Mouse (Mus musculus) cerebellum, postnatal 25 days (tissue): ENCODE data around the gene Il17c.

Source experiments
- DNase-seq, 2 experiments: peaks; one replicate each; pipeline ENCODE4 v3.0.0; 2021; ENCODE audit warnings: mixed read lengths in 2 of 2

The Il17c gene

DNA sequence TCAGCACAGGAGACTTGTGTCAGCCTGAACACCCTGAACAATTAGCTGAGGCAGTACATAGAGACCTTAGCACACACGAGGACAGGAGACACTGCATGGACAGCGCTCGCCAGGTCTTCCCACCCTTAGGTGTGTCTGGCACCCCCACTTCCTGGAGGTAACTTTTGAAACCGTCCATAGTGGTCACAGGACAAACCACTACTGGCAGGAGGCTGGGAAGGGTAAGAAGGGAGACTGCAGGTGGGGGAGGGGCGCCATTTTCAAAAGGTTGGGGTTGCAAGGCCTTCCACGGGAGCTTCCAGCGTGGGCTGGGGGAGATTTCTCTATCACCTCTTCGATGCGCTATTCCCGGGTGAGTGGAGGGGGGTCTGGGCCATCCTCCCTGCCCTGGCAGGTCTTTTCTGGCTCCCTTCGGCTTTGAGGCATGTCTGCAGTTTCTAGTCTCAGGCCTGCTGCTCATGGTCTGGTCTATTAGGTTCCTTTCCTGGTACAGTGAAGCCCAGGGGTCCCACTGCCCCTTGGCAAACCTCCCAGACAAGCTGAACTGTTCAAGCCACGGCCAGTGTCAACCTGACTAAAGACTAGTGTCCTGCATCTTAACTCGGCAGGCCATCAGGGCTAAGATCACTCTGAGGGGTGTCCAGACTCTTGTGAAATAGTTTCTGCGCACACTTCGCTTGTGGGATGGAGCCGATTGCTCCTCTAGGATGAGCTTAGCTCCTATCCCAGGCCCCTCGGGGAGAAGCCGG, 10.0 kb downstream of the Il17c start:
- DNase-seq: no peak

DNA sequence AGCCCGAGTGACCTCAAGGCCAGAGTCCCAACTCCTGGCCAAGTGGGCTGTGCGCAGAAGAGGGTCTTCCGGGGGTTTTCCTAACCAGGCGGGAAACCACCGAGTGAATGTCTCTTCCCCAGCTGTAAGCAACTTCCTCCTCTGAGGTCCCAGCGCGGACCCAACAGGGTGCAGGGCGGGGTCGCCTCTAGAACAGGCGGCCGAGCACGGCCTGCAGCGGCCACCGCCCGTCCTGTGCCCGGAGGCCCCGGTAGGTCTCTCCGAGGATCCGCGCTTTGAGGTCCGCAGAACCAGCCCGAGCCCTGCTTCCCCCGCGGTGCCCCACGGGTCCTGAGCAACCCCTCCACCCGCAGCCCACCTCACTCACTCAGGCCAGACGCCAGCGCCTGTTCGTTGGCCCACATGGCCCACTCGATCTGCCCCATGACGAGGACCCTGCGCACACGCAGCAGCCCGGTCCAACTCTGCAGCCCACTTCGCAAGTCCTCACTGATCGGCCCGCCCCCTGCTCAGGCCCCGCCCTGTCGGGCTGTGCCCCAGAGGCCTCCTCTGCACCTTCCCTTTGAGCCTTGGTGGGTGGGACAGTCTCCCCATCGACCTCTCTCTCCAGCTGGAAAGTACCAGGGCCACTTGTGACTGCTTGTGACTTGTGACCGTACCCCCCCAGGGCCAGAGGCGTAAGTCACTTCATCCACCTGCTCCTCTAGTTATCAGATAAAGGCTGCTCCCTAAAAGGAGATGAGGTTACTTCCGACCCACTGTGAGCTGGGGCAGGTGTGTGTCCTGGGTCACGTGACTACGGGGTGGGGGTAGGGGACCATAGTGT, 10.8 kb downstream of the Il17c start, which contains the start of gene Cyba:
Cyba (minus strand) TSS at position 488 of the 826 bp plus-strand sequence.
- peak; percentile 29 to 35 for DNase-seq

DNA sequence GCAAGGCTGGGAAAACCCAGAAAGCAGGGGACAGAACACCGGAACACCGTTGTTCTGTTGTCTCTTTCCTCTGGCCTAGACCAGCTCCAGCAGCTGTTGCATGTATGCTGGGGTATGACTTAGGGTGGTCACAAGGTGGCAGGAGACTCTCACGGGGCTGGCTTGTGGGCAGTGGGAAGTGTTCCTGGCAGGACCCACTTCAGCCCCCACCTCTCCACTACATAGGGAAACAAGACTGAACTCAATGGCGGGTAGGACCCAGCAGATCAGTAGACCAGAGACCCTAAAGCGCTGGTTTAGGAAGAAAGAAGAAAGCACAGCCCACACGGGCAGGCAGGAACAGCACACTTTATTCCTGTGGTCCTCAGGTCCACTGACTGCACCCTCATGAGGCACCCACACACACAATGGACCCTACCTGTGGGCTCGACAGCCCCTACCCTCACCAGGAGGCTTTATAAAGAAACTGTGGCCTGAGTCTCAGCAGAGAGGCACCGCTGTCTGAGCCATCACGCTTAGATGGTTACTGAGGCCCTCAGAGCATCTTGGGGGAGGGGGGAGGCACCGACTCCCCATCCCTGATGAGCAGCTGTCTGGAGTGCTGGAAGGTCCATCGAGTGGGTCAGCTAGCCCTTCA, 11.6 kb downstream of the Il17c start:
- no peak for DNase-seq

DNA sequence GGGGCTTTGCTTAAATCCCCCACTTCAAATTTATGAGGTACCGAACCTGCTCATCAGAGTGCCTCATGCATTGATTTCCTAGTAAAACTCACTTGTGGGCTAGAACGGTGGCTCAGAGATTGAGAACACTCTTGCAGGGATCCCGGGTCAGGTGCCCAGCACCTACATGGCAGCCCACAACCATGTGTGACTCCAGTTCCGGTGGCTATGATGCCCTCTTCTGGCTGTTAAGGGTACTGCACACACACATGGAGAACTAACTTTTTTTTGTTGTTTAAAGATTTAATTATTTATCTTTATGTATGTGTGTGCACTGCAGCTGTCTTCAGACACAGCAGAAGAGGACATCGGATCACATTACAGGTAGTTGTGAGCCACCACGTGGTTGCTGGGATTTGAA, 13.6 kb downstream of the Il17c start:
- DNase-seq: no peak

DNA sequence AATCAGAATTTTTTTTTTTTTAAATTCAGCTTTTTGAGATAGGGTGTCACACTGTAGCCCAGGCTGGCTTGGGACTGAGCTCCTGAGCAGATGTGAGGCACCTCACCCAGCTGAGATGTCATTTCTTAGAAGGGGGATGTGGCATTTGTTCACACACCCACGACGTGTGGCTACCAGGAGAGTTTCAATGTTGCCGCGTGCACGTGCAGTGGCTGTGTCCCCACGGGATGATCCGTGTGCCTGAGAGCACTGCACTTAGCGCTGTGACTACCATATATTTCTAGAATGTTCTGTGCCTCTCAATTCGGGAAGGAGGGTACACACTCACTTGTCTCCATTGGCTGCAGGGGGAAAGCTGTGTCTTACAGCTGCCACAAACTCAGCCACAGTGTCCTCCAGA, 14.3 kb downstream of the Il17c start:
- no peak for DNase-seq

DNA sequence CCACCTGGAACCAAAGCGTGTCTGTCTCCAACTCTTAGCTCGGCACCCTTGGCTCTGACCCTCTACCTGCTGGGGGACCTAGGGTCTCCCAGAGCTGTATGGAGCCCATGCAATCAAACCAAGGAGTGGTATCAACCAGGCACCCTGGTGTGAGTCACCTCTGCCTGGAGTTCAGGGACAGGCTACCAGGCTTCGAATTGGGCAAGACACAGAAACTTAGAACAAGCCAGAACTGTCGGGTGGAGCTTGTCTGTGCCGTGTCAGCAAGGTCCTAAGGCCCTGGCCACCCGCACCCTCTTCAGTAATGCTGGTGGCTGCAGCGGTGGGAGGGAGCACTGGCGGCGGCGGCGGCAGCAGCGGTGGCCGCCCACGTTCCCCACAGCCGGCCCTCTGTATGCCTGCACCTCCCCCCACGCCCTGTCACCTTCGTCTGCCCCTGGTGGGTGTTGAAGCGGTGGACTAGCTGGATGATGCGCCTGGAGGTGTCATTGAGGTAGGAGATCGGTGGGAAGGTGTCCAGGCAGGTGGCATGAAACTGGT, 14.8 kb downstream of the Il17c start:
- no peak for DNase-seq

DNA sequence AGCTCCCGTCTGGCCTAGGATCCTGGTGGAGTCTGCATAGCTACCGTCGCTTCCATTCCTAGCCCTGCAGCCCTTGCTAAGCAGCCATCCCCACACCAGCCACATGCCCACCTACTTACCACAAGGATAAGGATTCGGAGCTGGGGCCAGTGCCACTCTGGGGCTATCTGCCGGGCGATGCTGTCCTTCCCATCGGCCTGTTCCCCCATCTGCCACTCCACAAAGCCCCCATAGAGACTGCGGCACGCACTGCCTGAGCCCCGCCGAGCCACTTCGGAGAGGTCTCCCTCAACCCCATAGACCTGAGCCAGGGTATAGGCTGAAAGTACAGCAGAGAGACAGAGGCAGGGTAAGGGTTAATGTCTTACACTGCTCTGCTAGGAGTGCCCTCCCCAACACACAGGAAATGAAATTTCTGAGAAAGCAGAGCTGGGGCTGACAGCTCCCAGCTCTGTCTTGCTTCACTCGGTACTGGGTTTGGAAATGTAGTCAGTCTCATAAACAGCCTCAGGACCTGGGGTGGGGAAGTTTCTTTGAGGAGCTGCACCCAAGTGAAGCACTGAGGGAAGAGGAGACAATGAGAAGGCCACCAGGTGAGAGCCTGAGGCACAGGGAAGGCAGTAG, 16.0 kb downstream of the Il17c start:
- DNase-seq: no peak

DNA sequence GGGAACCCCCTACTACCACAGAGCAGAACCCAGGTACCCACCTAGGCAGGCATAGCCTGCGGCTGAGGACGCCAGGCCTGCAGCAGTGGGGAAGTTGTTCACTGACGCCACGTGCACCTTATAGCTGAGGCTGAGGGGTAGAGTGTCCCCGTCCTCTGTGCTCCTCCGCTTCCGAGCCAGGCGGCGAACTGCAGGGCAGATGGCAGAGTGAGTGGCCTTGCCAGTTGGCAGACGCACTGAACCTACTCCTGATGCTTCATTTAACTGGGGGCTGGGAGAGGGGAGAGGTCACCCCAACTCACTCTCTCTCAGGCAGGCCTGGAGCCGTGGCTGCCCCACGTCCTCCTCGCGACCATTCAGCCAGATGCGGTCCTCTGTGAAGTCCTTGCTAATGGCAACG, 17.5 kb downstream of the Il17c start:
- peak; percentile 84 for DNase-seq

DNA sequence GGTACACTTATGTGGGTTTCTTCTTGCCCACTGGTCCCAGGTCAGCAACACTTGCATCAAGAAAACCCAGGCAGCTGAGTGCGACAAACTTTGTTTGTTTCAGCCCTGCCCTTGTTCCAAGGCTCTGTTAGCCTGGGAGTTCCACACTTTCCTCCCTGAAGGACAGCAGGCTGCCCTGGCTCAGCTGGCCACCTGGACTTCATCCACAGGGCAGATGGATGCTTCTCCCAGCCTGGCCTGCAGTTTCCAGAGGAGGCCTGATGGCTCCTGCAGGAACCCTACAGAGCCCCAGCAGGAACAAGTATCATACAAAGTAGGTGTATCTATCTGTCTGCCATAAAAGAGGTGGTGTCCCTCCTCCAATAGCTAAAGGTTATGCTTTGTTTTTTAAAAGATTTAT, 19.5 kb downstream of the Il17c start:
- peak in 1 of 2 experiments; percentile 36 for DNase-seq

DNA sequence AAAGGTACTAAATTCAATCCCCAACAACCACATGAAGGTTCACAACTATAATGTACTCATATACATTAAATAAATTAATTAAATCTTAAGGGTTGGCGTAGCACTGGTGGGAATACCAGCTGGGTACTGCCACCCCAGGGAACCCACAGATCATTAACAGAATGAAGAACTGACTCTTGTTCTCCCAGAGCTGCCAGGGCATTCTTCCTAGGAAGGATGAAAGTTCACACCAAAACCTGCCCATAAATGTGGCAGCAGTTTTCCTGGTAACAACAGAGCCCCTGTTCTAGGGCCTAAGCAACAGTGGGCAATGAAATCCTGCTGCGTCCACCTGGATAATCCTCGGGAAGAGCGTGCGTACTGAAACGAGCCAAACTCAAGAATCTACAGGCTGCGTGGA, 20.5 kb downstream of the Il17c start:
- no peak for DNase-seq

DNA sequence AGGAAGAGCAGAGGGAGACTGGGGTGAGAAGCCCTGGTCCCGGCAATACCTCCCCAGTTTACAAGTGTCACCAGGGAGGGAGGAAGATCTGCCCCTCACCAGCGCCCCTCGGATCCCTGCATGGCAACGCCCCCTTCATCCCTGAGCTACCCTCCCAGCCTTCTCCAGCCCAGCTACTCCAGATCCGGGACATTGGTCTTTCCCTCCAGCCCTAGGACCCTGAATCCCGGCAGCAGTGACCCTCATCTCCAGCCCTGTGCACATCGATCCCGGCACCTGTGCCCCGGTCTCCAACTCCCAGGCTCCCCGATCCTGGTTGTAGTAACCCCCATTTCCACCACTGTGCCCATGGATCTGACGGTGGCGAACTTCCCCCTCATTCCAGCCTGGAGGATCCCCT, 21.0 kb downstream of the Il17c start:
- DNase-seq: no peak

DNA sequence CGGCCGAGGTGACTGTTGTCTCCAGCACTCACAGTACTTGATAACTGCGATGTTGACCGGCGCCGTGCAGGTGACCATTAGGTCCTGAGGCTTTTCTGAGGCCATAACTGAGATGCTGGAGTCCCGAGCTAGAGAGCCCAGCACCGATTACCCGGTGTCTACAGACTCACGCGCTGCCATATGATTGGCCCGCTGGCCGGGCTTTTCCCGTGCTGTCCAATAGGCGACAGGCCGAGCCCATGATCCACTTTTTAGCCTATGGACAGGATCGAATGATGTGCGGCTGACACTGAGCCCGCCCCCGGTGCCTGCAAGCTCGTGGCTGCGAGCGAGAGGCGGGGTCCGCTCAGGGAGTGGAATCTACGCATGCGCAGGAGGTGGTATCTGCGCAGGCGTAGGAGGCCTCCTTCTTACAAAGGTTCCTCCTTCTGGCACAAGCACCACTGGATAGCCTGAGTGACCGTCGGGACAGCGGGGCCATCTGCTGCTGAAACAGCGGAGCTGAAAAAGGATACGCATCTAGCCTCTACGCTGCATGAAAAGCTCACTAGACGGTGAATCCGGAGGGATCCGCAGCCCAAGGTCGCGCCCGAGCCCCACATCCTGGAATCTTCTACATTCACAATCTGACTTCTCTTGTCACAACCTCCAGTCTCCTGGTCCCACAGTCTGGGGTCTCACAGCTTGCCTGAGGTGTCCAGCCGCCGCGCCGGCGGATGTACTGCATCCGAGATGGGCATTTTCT, 21.6 kb downstream of the Il17c start, which contains the start of gene Mvd:
Mvd (minus strand) TSS at position 161 of the 745 bp plus-strand sequence.
- peak; percentile 99 for DNase-seq

DNA sequence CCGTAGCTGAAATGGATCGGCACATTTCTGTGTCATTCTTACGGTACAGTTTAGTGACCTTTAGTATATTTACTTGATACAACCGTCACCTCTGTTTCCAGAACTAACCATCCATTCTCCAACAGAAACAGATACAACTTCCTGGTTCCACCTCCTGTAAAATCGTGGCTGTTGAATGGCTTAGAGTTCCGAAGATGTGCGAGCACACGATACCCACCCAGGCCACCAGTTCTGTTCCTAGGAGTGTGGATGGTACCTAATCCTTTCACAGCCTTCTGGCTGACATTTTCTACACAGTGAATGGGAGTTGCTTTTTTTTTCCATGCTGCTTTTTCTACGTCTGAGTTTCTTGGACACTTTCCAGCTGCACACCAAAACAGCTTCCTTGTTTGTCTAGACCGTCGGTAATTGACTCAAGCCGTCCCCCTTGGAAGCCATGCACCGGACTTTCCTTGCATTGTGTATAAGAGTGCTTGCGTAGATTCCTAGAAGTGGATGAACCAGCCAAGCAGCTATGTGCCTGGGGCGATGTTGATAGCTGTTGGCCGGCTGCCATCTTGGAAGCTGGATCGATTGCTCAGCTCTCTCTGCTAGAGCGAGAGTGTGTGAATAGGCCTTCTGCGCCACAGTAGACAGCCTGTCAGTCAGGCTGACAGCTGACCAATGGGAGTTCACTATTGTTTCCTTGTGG, 22.4 kb downstream of the Il17c start:
- DNase-seq: peak; percentile 76 to 80

DNA sequence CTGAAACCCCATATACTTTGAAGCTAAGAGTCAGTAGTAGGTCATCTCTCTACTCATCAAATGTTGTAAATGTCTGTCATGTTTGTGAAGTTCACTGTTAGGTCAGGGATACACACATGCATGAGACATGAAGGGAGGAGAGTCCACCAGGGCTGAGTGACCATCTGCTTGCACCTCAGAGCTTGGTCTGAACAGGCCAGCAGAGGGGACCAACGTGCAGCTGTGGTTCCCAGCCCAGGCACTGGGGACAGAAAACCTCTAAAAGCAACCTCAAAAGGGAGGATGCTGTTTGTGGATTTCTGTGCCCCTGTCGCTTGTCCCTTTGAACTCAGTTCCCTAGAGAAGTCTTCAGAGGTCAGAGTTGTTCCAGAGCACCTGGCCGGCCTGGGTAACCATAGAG, 23.4 kb downstream of the Il17c start:
- no peak for DNase-seq

DNA sequence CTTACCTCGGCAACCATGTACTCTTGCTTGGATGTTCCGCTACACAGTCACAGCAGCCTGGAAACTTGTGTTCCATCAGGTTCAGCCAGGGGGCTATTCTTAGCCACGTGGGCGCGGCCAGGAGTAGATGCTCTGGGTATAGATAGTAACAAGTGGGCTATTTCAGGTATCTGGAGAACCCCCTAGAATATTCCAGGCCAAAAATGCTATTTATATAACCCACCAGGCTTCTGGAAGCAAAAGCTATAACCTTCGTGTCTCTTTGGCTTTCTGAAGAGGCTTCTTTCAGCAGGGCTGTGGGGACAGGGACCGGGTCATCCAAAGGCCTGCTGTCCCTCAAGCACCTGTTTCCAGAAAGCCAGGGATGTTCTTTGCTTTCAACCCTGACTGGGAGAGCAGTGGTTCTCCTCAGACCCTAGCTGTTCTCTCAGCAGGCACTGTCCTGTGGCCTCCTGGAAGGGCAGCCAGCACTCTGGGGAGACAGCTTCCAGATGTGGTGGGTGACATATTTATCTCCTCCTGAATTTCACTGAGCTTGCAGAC, 29.4 kb downstream of the Il17c start:
- DNase-seq: no peak

DNA sequence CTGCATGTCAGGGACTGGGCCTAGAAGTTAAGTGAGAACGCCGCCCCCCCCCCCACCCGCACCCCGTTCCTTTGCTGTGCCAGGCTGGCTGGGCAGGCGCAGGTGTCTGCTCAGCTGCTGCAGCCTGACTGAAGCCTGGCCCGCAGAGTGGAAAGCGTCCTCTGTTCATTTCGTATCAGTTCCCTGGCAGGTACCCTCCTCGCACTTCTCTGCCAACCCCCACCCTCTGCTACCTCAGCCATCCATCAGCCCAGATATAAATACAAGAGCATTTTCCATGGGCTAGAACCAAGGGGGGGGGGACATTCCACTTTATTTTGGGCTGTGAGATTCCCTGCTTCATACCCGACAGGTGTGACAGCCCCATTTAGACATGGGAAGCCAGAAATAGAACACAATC, 30.3 kb downstream of the Il17c start:
- DNase-seq: no peak

DNA sequence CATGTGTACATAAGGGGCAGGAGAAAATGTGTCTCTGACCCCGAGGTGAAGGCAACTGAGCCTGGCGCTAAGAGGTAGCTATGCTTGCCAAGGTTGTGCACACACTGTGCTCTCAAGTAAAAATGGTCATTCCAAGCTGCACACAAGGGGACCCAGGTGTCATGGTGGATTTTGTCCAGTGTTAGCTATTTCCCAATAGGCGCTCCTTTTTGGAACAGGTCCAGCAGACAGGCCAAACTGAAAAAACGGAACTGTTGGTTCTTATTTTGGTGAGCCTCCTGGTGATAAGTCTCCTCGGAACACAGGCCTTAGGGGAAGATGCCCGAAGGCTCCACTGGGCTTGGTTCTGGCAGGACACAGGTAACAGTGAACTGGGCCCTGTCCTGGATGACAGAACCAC, 32.6 kb downstream of the Il17c start:
- DNase-seq: no peak

DNA sequence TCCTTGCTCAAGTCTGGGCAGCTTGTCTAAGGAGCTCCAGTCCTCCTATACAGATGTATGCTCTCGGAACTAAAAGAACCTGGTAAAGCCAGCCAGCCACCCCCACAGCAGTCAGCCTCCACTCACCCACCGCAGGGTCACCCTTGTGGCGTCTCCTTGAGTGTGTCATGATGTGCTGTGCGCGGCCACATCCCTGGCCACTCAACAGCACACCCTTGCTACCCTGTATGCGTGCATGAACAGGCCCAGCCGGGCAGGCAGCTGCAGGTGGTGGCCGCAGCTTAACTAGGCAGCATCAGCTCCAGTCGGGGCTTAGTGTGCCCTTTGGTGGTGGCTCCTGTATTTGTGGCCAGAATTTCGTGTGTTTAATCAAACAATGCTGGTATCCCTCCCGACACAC, 35.4 kb downstream of the Il17c start:
- no peak for DNase-seq

DNA sequence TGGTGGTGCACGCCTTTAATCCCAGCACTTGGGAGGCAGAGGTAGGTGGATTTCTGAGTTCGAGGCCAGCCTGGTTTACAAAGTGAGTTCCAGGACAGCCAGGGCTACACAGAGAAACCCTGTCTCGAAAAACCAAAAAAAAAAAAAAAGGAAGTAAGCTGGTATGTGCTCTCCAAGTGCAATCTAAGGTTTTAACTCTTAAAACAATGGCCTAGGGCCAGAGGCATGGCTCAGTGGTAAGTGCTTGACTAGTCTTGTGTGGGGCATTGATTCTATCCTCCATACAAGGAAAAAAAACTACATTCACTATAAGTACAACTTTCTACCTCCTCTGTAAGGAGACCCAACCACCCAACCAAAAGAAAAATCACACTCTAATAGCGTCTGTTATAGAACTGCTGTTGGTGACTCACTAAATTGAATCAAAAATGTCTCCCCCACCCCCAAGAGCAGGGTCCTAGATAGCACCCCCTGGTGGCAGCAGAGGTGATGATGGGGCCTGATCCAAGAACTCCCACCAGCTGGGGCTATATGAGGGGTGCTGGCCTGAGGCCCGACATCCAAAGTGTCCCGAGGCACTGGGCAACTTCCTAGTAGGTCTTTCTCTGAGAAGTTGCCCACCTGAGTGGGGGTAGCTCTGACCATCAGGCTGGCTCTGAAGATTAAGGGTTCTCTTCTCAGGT, 37.5 kb downstream of the Il17c start:
- DNase-seq: no peak

DNA sequence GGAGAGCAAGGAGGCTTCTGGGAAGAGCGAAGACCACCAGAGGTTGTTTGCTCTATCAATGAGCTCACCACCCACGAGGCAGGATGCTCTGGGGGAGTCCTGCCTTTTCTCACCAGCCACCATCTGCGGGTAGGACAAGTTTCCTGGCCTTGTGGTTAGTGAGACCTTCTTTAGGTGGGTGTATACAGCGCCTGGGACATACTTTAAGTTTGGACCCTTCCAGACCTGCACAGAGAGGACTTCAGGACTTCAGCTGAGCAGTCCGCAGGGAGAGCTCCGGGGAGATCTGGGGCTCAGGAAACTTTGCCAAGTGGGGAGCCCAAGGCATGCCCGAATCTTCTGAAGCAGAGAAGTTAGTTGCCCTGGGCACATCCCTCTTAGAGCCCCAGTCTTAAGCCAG, 38.2 kb downstream of the Il17c start:
- no peak for DNase-seq
